Mouse (Mus musculus): ENCODE measurements around the gene Snrpd3.
"Not testable (repeated sequence)": the region's sequence is repeated elsewhere in the genome, so short reads cannot be mapped to it uniquely, and the experiment has no call there.

Snrpd3 gene

GRCm38 (mm10) chr10:75503692-75504091 lies 13.7 kb upstream of the Snrpd3 start:
- no peak for DNase-seq

DNA sequence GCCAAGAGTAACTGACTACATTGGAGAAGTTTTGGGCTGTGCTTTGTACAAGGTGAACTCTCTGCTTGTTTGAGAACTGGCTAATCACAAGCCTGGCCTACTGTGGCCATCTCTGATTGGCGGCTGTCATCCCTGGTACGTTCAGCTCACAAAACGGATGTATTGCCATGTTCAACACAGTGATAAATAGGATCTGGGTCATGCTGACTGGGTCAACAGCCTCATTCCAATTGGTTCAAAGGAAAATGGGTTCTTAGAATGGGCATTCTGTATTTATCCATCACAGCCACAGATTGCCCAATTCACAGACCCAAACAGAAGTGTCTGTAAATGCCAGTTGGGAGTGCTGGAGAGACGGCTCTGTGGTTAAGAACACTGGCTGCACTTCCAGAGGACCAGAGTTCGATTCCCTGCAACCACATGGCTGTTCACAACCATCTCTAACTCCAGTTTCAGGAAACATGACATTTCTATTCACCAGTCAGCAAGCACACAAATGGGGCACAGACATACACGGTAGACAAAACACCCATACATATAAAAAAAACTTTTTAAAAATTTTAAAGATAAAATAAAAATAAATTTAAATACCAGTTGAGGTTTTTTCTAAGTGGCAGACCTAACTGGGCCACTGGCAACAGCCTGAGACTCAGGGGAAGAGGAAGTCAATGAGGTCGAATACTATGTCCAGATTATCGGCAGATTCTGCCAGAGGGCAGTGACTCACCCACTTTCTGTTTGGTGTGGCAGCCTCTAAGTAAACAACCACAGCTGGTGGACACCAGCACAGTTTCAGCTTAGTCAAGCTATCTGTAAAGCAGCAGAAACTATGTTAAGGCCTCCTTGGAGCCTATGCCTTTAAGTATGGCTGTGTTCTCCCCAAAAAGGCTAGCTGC lies 12.9 kb upstream of the Snrpd3 start:
- no peak for DNase-seq

DNA sequence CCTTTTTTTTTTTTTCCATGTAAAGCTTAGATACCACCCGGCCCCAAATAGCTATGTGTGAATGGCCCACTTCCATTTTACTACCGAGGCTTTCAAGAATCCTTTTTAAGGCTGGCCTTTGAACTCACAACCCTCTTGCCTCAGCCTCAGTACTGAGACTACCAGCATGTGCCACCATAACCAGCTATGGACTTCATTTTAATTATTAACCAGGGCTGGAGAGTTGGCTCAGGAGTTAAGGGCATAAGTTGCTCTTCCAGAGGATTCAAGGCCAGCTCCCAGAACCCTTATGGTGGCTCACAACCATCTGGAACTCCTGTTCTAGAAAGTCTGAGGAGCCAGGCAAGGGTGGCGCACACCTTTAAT lies 12.2 kb upstream of the Snrpd3 start:
- peak; percentile 42 to 59 for DNase-seq

- not testable (repeated sequence) for DNase-seq
Observed at GRCm38 (mm10) chr10:75505928-75506327, 11.4 kb upstream of the Snrpd3 start.

GRCm38 (mm10) chr10:75510446-75510845 lies 6.9 kb upstream of the Snrpd3 start:
- peak; percentile 75 to 88 for DNase-seq

DNA sequence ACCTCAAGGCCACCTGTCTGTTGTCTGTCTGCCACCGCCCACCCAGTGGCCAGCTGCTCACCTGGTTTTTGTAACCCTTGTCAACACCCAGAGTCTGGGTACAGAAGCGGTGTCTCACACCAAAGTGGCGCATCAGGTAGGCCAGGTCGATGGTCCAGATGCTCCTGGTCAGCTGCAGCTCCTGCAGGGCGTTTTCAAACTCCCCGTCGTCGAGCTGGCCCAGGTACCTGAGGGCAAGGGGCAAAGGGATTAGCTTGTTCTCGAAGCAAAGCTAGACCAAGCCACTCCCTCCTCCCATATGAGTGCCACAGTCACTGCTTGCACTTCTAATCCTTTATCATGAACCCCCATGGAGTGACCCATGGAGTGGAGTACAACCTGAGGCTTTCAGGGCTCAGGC lies 6.3 kb upstream of the Snrpd3 start:
- peak in 1 of 2 experiments; percentile 63 for DNase-seq

GRCm38 (mm10) chr10:75511897-75512296 lies 5.5 kb upstream of the Snrpd3 start:
- no peak for DNase-seq

DNA sequence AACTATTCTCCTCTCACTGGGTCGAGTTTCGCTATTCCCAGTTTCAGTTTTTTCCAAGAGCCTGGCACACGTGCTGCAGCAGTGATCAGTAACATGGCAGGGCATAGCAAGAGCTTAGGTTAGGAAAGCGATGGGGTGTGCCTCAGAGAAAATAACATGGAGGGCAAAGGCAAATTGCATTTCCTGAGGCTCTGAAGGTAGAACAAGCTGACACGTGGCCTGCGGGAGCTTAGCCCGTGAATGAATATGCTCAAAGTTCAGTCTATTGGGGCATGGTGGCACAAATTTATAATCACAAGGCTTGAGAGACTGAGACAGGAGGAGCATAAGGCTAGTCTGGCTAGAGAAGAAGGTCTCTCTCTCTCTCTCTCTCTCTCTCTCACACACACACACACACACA lies 4.6 kb upstream of the Snrpd3 start:
- DNase-seq: peak; percentile 75 to 89

- peak in 1 of 2 experiments; percentile 41 for DNase-seq
Observed at GRCm38 (mm10) chr10:75513306-75514067, 3.9 kb upstream of the Snrpd3 start.

- no peak for DNase-seq
Observed at GRCm38 (mm10) chr10:75514361-75514760, 3.0 kb upstream of the Snrpd3 start.

DNA sequence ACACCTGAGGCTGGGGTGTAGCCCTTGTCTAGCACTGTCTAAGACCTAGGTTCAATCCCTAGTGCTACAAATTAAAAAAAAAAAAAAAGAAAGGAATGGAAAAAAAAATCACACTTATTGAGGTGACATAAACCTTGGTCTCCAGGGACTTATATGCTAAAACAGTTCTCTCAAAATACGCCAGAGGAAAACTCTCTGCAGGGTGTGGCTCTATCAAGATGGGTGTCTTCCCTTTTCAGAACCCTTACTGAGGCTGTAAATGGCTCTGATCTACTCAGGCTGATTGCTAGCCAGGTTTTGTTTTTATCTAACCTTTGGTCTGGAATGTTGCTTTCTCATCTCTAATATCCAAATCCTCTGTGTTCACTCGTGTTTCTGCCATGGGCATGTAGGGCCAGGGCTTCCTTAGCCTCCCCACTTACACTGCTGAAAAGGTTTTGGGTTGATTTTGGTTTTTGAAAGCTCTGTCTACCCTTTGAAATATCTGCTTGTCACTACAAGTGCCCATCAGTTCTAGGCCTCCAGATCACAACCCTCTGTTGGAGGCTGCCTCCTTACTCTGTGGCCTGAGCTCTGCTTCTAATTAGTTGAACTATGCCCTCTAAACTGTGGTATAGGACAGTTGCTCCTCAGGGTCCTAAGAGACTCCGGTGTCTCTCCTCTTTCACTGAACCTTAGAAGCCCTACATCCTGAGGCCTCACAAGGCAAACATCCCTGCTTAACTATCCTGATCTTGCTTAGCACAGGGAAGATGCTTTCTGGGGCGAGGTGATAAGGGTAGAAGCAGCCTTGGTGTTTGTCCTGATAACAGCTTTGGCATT lies 1.9 kb upstream of the Snrpd3 start:
- DNase-seq: peak in 1 of 2 experiments; percentile 61

GRCm38 (mm10) chr10:75516038-75516723 lies 1.2 kb upstream of the Snrpd3 start:
- DNase-seq: peak; percentile 74 to 80

GRCm38 (mm10) chr10:75516724-75517072 lies 653 bp upstream of the Snrpd3 start:
- DNase-seq: peak; percentile 46 to 71

GRCm38 (mm10) chr10:75517758-75518143 lies 400 bp downstream of the Snrpd3 start, which contains the start of gene Gucd1:
TSS of gene Gucd1 (minus strand) at chr10:75517972.
- peak; percentile 97 to 98 for DNase-seq

DNA sequence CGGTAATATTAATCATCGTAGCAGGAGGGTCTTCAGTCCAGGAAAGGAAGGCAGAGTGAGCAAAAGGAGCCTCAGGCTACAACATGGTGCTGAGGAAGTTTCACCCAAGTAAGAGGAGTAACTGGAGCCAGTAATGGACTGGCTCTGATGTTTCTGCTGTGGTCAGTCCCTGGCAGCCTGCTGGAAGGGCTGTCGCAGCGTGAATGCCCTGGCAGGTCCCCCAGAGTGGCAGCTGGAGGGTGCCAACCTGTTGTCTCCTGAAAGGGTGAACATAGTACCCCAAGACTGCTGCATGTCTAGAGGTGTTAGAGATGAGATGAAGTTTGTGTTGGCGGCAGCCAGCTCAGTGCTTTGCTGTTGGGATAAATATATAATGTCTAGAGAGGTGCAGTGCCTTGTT lies 3.2 kb downstream of the Snrpd3 start:
- no peak for DNase-seq

DNA sequence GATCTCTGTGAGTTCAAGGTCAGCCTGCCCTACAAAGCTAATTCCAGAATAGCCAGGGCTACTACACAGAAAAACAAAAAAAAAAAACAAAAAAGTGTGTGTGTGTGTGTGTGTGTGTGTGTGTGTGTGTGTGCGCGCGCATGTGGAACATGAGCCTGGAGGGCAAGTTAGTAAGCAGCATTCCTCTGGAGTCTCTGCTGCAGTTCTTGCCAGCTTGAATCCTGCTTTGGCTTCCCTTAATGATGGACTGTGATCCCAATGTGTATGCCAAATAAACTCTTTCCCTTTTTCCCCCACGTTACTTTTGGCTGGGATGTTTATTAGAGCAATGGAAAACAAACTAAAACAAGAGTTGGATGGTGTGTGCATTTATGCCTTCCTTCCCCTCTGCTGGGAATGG lies 4.3 kb downstream of the Snrpd3 start:
- no peak for DNase-seq

GRCm38 (mm10) chr10:75525450-75525849 lies 8.1 kb downstream of the Snrpd3 start:
- DNase-seq: not testable (repeated sequence)

- no peak for DNase-seq
Observed at GRCm38 (mm10) chr10:75530322-75530721, 13.0 kb downstream of the Snrpd3 start.

DNA sequence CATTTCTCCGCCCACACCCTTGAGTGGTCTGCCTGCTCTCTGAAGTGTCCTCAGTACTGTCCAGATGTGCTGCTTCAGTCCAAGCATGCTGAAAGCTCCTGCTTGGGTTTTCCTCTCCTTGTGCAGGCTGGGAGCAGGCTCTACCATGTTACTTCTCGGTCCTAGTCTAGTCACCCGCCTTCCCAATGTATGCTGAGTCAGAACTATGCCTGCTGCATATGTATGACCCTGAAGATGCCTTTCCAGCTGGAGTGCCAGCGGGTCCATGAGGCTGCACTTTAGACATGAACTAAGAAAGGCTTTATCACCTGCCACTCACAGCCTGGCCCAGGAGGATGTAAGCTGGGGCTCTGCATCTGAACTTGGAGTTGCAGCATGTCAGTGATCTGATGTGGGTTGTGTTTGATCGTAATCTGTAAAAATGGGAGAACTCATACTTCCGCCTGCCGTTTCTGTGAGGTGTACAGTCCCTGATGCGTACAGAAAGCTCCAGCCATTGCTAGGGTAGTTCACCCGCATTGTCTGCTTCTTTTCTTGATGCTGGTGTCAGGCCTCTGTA lies 14.3 kb downstream of the Snrpd3 start:
- no peak for DNase-seq

DNA sequence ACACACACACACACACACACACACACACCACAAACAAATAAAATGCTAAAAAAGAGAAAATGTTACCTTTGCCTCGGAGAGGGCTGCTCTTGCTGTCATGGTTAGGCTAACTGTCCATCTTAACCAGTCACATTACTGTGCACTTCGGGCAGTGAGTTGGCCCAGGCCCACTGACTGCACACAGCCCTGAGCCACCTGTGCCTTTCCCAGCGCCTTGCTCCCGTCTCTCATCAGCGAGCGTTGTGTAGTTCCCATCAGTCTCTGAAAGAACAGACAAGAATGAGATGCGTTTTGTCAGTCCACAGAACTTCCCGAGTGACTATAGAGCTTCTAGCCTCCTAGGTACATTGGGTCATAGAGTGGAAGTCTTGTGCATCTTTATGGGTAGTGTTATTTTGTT lies 16.9 kb downstream of the Snrpd3 start:
- no peak for DNase-seq

DNA sequence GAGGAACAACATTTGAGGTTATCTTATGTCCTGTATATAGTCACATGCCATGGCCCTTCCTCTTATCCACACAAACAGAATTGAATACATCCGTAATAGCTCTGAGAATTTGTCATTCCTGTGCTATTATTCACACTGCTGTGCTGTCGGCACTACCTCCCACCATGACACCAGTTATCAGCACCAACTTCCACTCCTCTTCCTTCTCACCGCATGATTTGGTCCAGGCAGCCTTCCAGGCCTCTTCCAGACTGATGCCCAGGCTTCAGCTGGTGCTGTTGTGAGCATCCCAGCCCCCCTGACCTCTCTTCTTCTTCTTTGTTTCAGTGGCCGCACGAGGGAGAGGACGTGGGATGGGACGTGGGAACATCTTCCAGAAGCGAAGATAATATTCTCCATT lies 17.6 kb downstream of the Snrpd3 start:
- no peak for DNase-seq

DNA sequence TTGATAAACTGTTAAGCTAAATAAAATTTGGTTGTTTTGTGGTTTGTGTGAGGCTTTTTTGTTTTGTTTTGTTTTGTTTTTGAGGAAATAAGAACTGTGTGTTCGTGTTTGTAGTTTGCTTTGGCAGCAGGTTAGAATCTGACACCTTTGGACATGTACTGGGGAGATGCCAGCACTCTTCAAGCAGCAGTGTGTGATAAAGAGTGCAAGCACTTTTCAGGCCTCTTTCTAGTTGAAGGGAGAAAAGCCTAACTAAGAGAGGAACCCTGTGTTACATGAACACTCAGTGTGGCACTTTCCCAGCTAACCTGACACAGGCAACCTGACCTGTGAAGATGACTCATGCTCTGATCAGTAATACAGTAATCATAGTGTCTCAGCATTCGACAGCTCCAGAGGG lies 18.1 kb downstream of the Snrpd3 start:
- DNase-seq: no peak

Data from kidney, postnatal 25 days (tissue).